Mouse (Mus musculus) hematopoietic multipotent progenitor cell, adult 10-12 weeks (in vitro differentiated cells): Measurements from ENCODE around the gene Arl8b. TPM values are rescaled to one million over a fixed set of nuclear protein-coding genes. Genes with fewer than 3 reads are reported as not detected.

Experiments
- polyA plus RNA-seq: library from polyadenylated mRNA; stranded (reverse); fragments of >175 nt; gene quantifications from 2 replicates; pipeline ENCODE4 v1.2.3, GENCODE M21; 2012; ENCODE audit warnings: low replicate concordance

Gene Arl8b
- 7.1 and 12.0 TPM in 2 replicates for polyA plus RNA-seq

GRCm38 (mm10) chr6:108782526-108783183 is at the start of gene Arl8b:
Gene Arl8b (plus strand): TSS chr6:108783099.

GRCm38 (mm10) chr6:108828234-108828868 is 45.5 kb downstream of the Arl8b start, which contains the start of gene Edem1:
Gene Edem1 (plus strand): TSS chr6:108828641.

Other genes starting within 250 kb of the Arl8b start
- gene Bhlhe40, start 122.5 kb upstream of the Arl8b start, polyA plus RNA-seq = 34.8 and 49.4 TPM in 2 replicates
- gene Edem1, start 45.5 kb downstream of the Arl8b start, polyA plus RNA-seq = 15.7 and 29.5 TPM in 2 replicates